Mouse (Mus musculus): ENCODE measurements around the gene Spic. TPM values are rescaled to one million over a fixed set of nuclear protein-coding genes. Genes with fewer than 3 reads are reported as not detected.
A peak's percentile ranks its signal among the peaks of the same experiment; 100 is the strongest.

The Spic gene
- polyA plus RNA-seq, 1 experiment from 2014 or later: not detected

GRCm38 (mm10) chr10:88716986-88717755 is 32.4 kb upstream of the Spic start:
- H3K27ac ChIP-seq (ENCODE audit: low read length): no peak overlapping the region
- H3K27me3 ChIP-seq (ENCODE audit: control insufficient read depth, insufficient read depth, low read depth, low read length): no peaks in the 10 kb centered on the region
- no peaks in the 10 kb centered on the region for H3K36me3 ChIP-seq (ENCODE audit: control insufficient read depth, insufficient read depth, low read length)
- no peak overlapping the region for H3K4me2 ChIP-seq (ENCODE audit: low read length)
- H3K9me3 ChIP-seq (replicated peaks; ENCODE audit: control insufficient read depth, low read length, poor library complexity, severe bottlenecking): no peaks in the 10 kb centered on the region
- 64% methylated on average over 13 of the region's 13 CpGs for WGBS
- no peak overlapping the region for H3K9ac ChIP-seq (ENCODE audit: low read depth, low read length)
- H3K4me3 ChIP-seq (ENCODE audit: low read depth, low read length): no peak overlapping the region
- no peaks in the 10 kb centered on the region for H3K4me1 ChIP-seq (ENCODE audit: control insufficient read depth, insufficient read depth, low read length)
- ATAC-seq: no peak

GRCm38 (mm10) chr10:88715621-88716020 is 30.8 kb upstream of the Spic start:
- Histone ChIP-seq H3K36me3 (ENCODE audit: control insufficient read depth, insufficient read depth, low read length) (no peaks in the 10 kb centered on the region), H3K27me3 (ENCODE audit: control insufficient read depth, insufficient read depth, low read depth, low read length) (no peaks in the 10 kb centered on the region), H3K9ac (ENCODE audit: low read depth, low read length) (no peak overlapping the region), H3K9me3 (replicated peaks; ENCODE audit: control insufficient read depth, low read length, poor library complexity, severe bottlenecking) (no peaks in the 10 kb centered on the region), H3K27ac (ENCODE audit: low read length) (no peak overlapping the region), H3K4me2 (ENCODE audit: low read length) (no peak overlapping the region), H3K4me1 (ENCODE audit: control insufficient read depth, insufficient read depth, low read length) (no peaks in the 10 kb centered on the region), H3K4me3 (ENCODE audit: low read depth, low read length) (no peak overlapping the region)
- 75% methylated on average over 6 of the region's 6 CpGs for WGBS
- ATAC-seq: no peak

GRCm38 (mm10) chr10:88714744-88715143 is 29.9 kb upstream of the Spic start:
- Histone ChIP-seq H3K27me3 (ENCODE audit: control insufficient read depth, insufficient read depth, low read depth, low read length) (no peaks in the 10 kb centered on the region), H3K4me1 (ENCODE audit: control insufficient read depth, insufficient read depth, low read length) (no peaks in the 10 kb centered on the region), H3K9me3 (replicated peaks; ENCODE audit: control insufficient read depth, low read length, poor library complexity, severe bottlenecking) (no peaks in the 10 kb centered on the region), H3K4me3 (ENCODE audit: low read depth, low read length) (no peak overlapping the region), H3K4me2 (ENCODE audit: low read length) (no peak overlapping the region), H3K27ac (ENCODE audit: low read length) (no peak overlapping the region), H3K9ac (ENCODE audit: low read depth, low read length) (no peak overlapping the region), H3K36me3 (ENCODE audit: control insufficient read depth, insufficient read depth, low read length) (no peaks in the 10 kb centered on the region)
- no peak for ATAC-seq
- 91% methylated on average over 4 of the region's 4 CpGs for WGBS

GRCm38 (mm10) chr10:88712359-88712758 is 27.5 kb upstream of the Spic start:
- Histone ChIP-seq H3K4me2 (ENCODE audit: low read length) (no peak overlapping the region), H3K4me1 (ENCODE audit: control insufficient read depth, insufficient read depth, low read length) (no peaks in the 10 kb centered on the region), H3K9me3 (replicated peaks; ENCODE audit: control insufficient read depth, low read length, poor library complexity, severe bottlenecking) (no peaks in the 10 kb centered on the region), H3K27ac (ENCODE audit: low read length) (no peak overlapping the region), H3K9ac (ENCODE audit: low read depth, low read length) (no peak overlapping the region), H3K4me3 (ENCODE audit: low read depth, low read length) (no peak overlapping the region), H3K36me3 (ENCODE audit: control insufficient read depth, insufficient read depth, low read length) (no peaks in the 10 kb centered on the region), H3K27me3 (ENCODE audit: control insufficient read depth, insufficient read depth, low read depth, low read length) (no peaks in the 10 kb centered on the region)
- 85% methylated on average over 6 of the region's 6 CpGs for WGBS
- ATAC-seq: no peak

- no peaks in the 10 kb centered on the region for H3K36me3 ChIP-seq (ENCODE audit: control insufficient read depth, insufficient read depth, low read length)
- H3K4me2 ChIP-seq (ENCODE audit: low read length): no peak overlapping the region
- H3K27me3 ChIP-seq (ENCODE audit: control insufficient read depth, insufficient read depth, low read depth, low read length): no peaks in the 10 kb centered on the region
- H3K9me3 ChIP-seq (replicated peaks; ENCODE audit: control insufficient read depth, low read length, poor library complexity, severe bottlenecking): no peaks in the 10 kb centered on the region
- H3K4me1 ChIP-seq (ENCODE audit: control insufficient read depth, insufficient read depth, low read length): no peaks in the 10 kb centered on the region
- no peak overlapping the region for H3K4me3 ChIP-seq (ENCODE audit: low read depth, low read length)
- no peak overlapping the region for H3K27ac ChIP-seq (ENCODE audit: low read length)
- ATAC-seq: no peak
- 57% methylated on average over 10 of the region's 10 CpGs for WGBS
- H3K9ac ChIP-seq (ENCODE audit: low read depth, low read length): no peak overlapping the region
Observed at GRCm38 (mm10) chr10:88708671-88709523, 24.1 kb upstream of the Spic start.

GRCm38 (mm10) chr10:88700938-88701337 is 16.1 kb upstream of the Spic start:
- H3K36me3 ChIP-seq (ENCODE audit: control insufficient read depth, insufficient read depth, low read length): no peaks in the 10 kb centered on the region
- WGBS: 72% methylated on average over 6 of the region's 6 CpGs
- H3K4me3 ChIP-seq (ENCODE audit: low read depth, low read length): no peak overlapping the region
- no peak overlapping the region for H3K27ac ChIP-seq (ENCODE audit: low read length)
- H3K4me2 ChIP-seq (ENCODE audit: low read length): no peak overlapping the region
- H3K9me3 ChIP-seq (replicated peaks; ENCODE audit: control insufficient read depth, low read length, poor library complexity, severe bottlenecking): no peaks in the 10 kb centered on the region
- ATAC-seq: no peak
- no peaks in the 10 kb centered on the region for H3K27me3 ChIP-seq (ENCODE audit: control insufficient read depth, insufficient read depth, low read depth, low read length)
- H3K4me1 ChIP-seq (ENCODE audit: control insufficient read depth, insufficient read depth, low read length): no peaks in the 10 kb centered on the region
- no peak overlapping the region for H3K9ac ChIP-seq (ENCODE audit: low read depth, low read length)

GRCm38 (mm10) chr10:88682904-88683563 is 1.8 kb downstream of the Spic start:
- Histone ChIP-seq H3K27ac (ENCODE audit: low read length) (no peak overlapping the region), H3K27me3 (ENCODE audit: control insufficient read depth, insufficient read depth, low read depth, low read length) (no peaks in the 10 kb centered on the region), H3K4me3 (ENCODE audit: low read depth, low read length) (no peak overlapping the region), H3K36me3 (ENCODE audit: control insufficient read depth, insufficient read depth, low read length) (no peaks in the 10 kb centered on the region), H3K4me1 (ENCODE audit: control insufficient read depth, insufficient read depth, low read length) (no peaks in the 10 kb centered on the region), H3K9ac (ENCODE audit: low read depth, low read length) (no peak overlapping the region), H3K4me2 (ENCODE audit: low read length) (no peak overlapping the region), H3K9me3 (replicated peaks; ENCODE audit: control insufficient read depth, low read length, poor library complexity, severe bottlenecking) (no peaks in the 10 kb centered on the region)
- no peak for ATAC-seq
- 84% methylated on average over 4 of the region's 4 CpGs for WGBS

- Histone ChIP-seq H3K36me3 (ENCODE audit: control insufficient read depth, insufficient read depth, low read length) (no peaks in the 10 kb centered on the region), H3K9me3 (replicated peaks; ENCODE audit: control insufficient read depth, low read length, poor library complexity, severe bottlenecking) (no peaks in the 10 kb centered on the region), H3K27ac (ENCODE audit: low read length) (no peak overlapping the region), H3K27me3 (ENCODE audit: control insufficient read depth, insufficient read depth, low read depth, low read length) (no peaks in the 10 kb centered on the region), H3K9ac (ENCODE audit: low read depth, low read length) (no peak overlapping the region), H3K4me2 (ENCODE audit: low read length) (no peak overlapping the region), H3K4me1 (ENCODE audit: control insufficient read depth, insufficient read depth, low read length) (no peaks in the 10 kb centered on the region), H3K4me3 (ENCODE audit: low read depth, low read length) (no peak overlapping the region)
- 96% methylated on average over 7 of the region's 7 CpGs for WGBS
- ATAC-seq: 0 out of 2 replicates have a peak, but pooled peaks have one; percentile 25
Observed at GRCm38 (mm10) chr10:88672825-88673224, 12.0 kb downstream of the Spic start.
